Comparison of ENCODE assay signal across 24 mouse cellular contexts in the genomic region with DNA sequence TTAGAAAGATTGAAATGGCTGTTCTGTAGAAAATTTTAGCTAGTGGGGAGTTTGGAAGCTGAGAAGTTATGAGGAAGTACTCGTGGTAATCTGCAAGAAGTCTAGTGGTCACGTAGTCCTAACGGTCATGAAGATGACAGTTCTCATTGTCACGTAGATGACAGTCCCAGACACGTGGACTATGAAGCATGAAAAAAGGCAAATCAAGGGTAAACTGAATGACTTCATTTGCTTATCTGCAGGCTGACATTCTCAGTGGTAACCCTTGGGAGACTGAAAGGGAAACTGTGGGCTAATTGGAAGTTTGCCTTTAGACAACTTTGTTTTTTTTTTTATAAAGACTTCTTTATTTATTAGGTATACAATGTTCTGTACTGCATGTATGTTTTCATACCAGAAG. TPM values are rescaled to one million over a fixed set of nuclear protein-coding genes. Genes with fewer than 3 reads are reported as not detected.
DNase-seq lines count a peak whose midpoint lies in the region; ATAC-seq and TF ChIP-seq lines count a peak whose summit lies in the region.
"Had no signal": no experiment of that assay in that cellular context is flagged by ENCODE, and none has a peak within 500 bp of the region (broad histone marks: within the 10 kb centered on the region; RNA-seq: fewer than 3 reads in every experiment).

No protein-coding gene starts in this region.

- H3K4me2 ChIP-seq in liver, postnatal 0 days (ENCODE audit: low read depth, low read length): no peak overlapping the region
- H3K4me2 ChIP-seq: embryonic facial prominence, embryonic 13.5 days; liver, embryonic 13.5 days; midbrain, embryonic 15.5 days had no signal

- no peak for TF ChIP-seq EP300 in liver, postnatal 0 days (IDR thresholded peaks at IDR 0.05; ENCODE audit: low read depth)

- no peak overlapping the region for H3K4me3 ChIP-seq in liver, postnatal 0 days (ENCODE audit: low read depth, low read length)
- H3K4me3 ChIP-seq: embryonic facial prominence, embryonic 13.5 days; erythroblast, embryonic 14.5 days; heart, embryonic 10.5 days; hindbrain, embryonic 10.5 days; layer of hippocampus, adult 2 months; liver, embryonic 13.5 days; midbrain, embryonic 15.5 days; myocyte had no signal

- H3K9ac ChIP-seq in liver, postnatal 0 days (replicated peaks): no peak overlapping the region
- H3K9ac ChIP-seq: embryonic facial prominence, embryonic 13.5 days; liver, embryonic 13.5 days; midbrain, embryonic 15.5 days had no signal

- no peaks in the 10 kb centered on the region for H3K27me3 ChIP-seq in liver, postnatal 0 days (ENCODE audit: insufficient read depth, low read length)
- H3K27me3 ChIP-seq: embryonic facial prominence, embryonic 13.5 days; liver, embryonic 13.5 days; megakaryocyte, embryonic 14.5 days; midbrain, embryonic 15.5 days had no signal

- TF ChIP-seq CTCF in liver, postnatal 0 days (IDR thresholded peaks at IDR 0.05; ENCODE audit: low read depth): no peak

- ATAC-seq in liver, postnatal 0 days: peak; percentile 64
- peak; percentile 52 for ATAC-seq in neutrophil, adult 5-6 weeks (ENCODE audit: extremely low read depth, insufficient number of reproducible peaks, low FRiP score, poor library complexity, severe bottlenecking)
- ATAC-seq: forebrain, embryonic 14.5 days; hindbrain, postnatal 0 days; intestine, embryonic 16.5 days; midbrain, embryonic 15.5 days had no signal

- no peaks in the 10 kb centered on the region for H3K4me1 ChIP-seq in liver, postnatal 0 days (ENCODE audit: insufficient read depth)
- H3K4me1 ChIP-seq: heart, embryonic 10.5 days; liver, embryonic 13.5 days had no signal

- WGBS in liver, postnatal 0 days (ENCODE audit: insufficient replicate concordance): 29% methylated on average over 5 of the region's 5 CpGs

- H3K27ac ChIP-seq in liver, postnatal 0 days (ENCODE audit: low read depth): no peak overlapping the region
- H3K27ac ChIP-seq: embryonic facial prominence, embryonic 13.5 days; heart, embryonic 10.5 days; hindbrain, embryonic 10.5 days; hindbrain, postnatal 0 days; layer of hippocampus, adult 2 months; liver, embryonic 13.5 days; midbrain, embryonic 15.5 days had no signal

- H3K9me3 ChIP-seq in liver, postnatal 0 days (ENCODE audit: low read length): no peaks in the 10 kb centered on the region
- H3K9me3 ChIP-seq: embryonic facial prominence, embryonic 13.5 days; heart, embryonic 10.5 days; hindbrain, embryonic 10.5 days; liver, embryonic 13.5 days; megakaryocyte, embryonic 14.5 days; midbrain, embryonic 15.5 days had no signal

- peak; percentile 86 for DNase-seq in A20 (ENCODE audit: low read depth, low spot score)
- DNase-seq in MEL-GATA-1-ER (ENCODE audit: extremely low read depth, low read depth): peak; percentile 55
- DNase-seq in liver, postnatal 0 days: no peak
- DNase-seq in ovary, postnatal 36 days (ENCODE audit: low spot score): no peak
- no peak for DNase-seq in neural tube, embryonic 10.5 days (ENCODE audit: extremely low spot score, low spot score)
- DNase-seq in cerebellum, postnatal 36 days: no peak
- DNase-seq: adrenal gland, postnatal 25 days; cerebellum, adult 11 months; cerebellum, postnatal 10 days; embryo, embryonic 11 days; kidney, postnatal 25 days had no signal

- no peaks in the 10 kb centered on the region for H3K36me3 ChIP-seq in liver, postnatal 0 days (replicated peaks; ENCODE audit: insufficient read depth, low read length)
- H3K36me3 ChIP-seq: embryonic facial prominence, embryonic 13.5 days; heart, embryonic 10.5 days; hindbrain, embryonic 10.5 days; liver, embryonic 13.5 days; midbrain, embryonic 15.5 days had no signal

RNA-seq across cellular contexts. Expression of gene Basp1, which starts 58.2 kb away (rescaled TPM):
- 1.9 and 2.2 TPM in 2 replicates for polyA plus RNA-seq in liver, postnatal 0 days (2015; fragmentation: Nextera tagmentation; extraction: Ambion mirVana)
- 32.6 and 33.5 TPM in 2 replicates for total RNA-seq in neutrophil, adult 5-6 weeks (2017)

Comparison
In these comparisons a context has a peak if more than half of its experiments do, and no peak if none do; other contexts are left out.
1. DNase-seq: peak in A20 (single experiment) and MEL-GATA-1-ER (single experiment); none in liver, postnatal 0 days (single experiment), ovary, postnatal 36 days (single experiment), neural tube, embryonic 10.5 days (single experiment) and cerebellum, postnatal 36 days (0 of 2).